Mouse (Mus musculus) limb, embryonic 14.5 days (tissue): Measurements from ENCODE around the gene Ehd4. TPM values are rescaled to one million over a fixed set of nuclear protein-coding genes. Genes with fewer than 3 reads are reported as not detected.

Experiments
- ATAC-seq: fragments of 200-750 bp; cut with Nextera tagmentation; 2 replicates; pipeline ENCODE4 v1.8.0; 2017; ENCODE audit warnings: low read depth, moderate number of reproducible peaks, moderate TSS enrichment; ENCODE audit not compliant: low FRiP score
- DNase-seq: peaks from one replicate; pipeline ENCODE4 v3.0.0-alpha.2; 2015; ENCODE audit warnings: low spot score
- H3K27ac ChIP-seq: fragments of 300-500 bp; sonication (generic); replicated peaks from 2 replicates; pipeline ENCODE4 v1.5.1; 2014; ENCODE audit warnings: low read depth, mild to moderate bottlenecking, low read length, moderate library complexity, mixed read lengths
- H3K27me3 ChIP-seq: fragments of 300-500 bp; sonication (generic); 2 replicates; pipeline ENCODE4 v1.6.1; 2014; ENCODE audit warnings: low read length, mixed read lengths; ENCODE audit not compliant: control insufficient read depth, insufficient read depth
- H3K36me3 ChIP-seq: fragments of 300-500 bp; sonication (generic); 2 replicates; pipeline ENCODE4 v1.6.1; 2014; ENCODE audit warnings: mild to moderate bottlenecking, low read length, moderate library complexity, mixed read lengths; ENCODE audit not compliant: control insufficient read depth, insufficient read depth
- H3K4me1 ChIP-seq: fragments of 300-500 bp; sonication (generic); 2 replicates; pipeline ENCODE4 v1.6.1; 2014; ENCODE audit warnings: antibody characterized with exemption, low read length, mixed read lengths; ENCODE audit not compliant: control insufficient read depth, insufficient read depth
- H3K4me2 ChIP-seq: fragments of 300-500 bp; sonication (generic); replicated peaks from 2 replicates; pipeline ENCODE4 v1.6.1; 2014; ENCODE audit warnings: low read depth, mild to moderate bottlenecking, low read length, moderate library complexity; ENCODE audit not compliant: severe bottlenecking
- H3K4me3 ChIP-seq: fragments of 300-500 bp; sonication (generic); replicated peaks from 2 replicates; pipeline ENCODE4 v1.5.1; 2014; ENCODE audit warnings: low read length
- H3K9ac ChIP-seq: fragments of 300-500 bp; sonication (generic); 2 replicates; pipeline ENCODE4 v1.6.1; 2014; ENCODE audit warnings: mild to moderate bottlenecking, low read depth, low read length, moderate library complexity; ENCODE audit not compliant: severe bottlenecking
- H3K9me3 ChIP-seq: fragments of 300-500 bp; sonication (generic); 2 replicates; pipeline ENCODE4 v1.6.1; 2016; ENCODE audit warnings: low read length; ENCODE audit not compliant: control insufficient read depth
- POLR2A ChIP-seq: fragments of 200-500 bp; IDR thresholded peaks from 2 replicates; pipeline ENCODE4 v1.8.0; 2012; ENCODE audit warnings: inconsistent platforms, mild to moderate bottlenecking, moderate library complexity, borderline replicate concordance; ENCODE audit not compliant: insufficient read depth, insufficient read length; ENCODE audit errors: extremely low read depth
- WGBS: fragments of 180-500 bp; shearing (Covaris S2); extraction: QIAGEN DNeasy Blood & Tissue Kit; methylation state at CpG from one replicate; pipeline ENCODE4 v1.1.7; 2014; 5-methylcytosine and 5-hydroxymethylcytosine counted together
- polyA plus RNA-seq, 2 experiments: library from polyadenylated mRNA; depleted of rRNA in 1 of 2; stranded (reverse) in 1 of 2; unstranded in 1 of 2; fragments of >200 nt; fragmentation: Nextera tagmentation in 1 of 2; extraction: Ambion mirVana in 1 of 2; gene quantifications; 2 replicates each; pipeline versions ENCODE4 v1.2.1 to v1.2.3; 2012 to 2014

Gene Ehd4
- polyA plus RNA-seq, 2 experiments = 19.7 to 51.0 TPM

DNA sequence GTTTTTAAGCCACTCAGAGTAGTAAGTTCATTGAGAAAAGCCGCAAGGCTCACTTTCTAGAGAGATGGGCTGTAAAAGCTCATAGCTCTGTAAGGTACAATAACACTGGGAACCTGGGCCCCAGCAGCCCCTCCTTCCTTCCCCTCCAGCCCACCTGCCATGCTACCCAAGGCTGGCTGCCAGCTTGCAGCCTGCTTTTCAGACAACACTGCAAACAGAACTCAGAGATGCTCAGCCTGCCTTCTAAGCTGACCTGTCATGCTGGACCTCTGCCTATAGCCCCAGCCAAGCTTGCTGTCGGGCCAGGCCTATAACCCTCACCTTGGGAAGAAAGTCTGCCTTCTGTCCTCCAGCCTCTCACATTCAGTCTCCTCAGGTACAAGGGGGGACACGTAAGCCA, 109.7 kb downstream of the Ehd4 start:
- Histone ChIP-seq H3K4me3 (no peak overlapping the region), H3K4me2 (0 out of 2 replicates have a peak overlapping the region, but pooled peaks have one; percentile 2), H3K27ac (peak overlapping the region; percentile 34), H3K4me1 (peaks cover 19% of the 10 kb centered on the region), H3K9me3 (no peaks in the 10 kb centered on the region), H3K27me3 (no peaks in the 10 kb centered on the region), H3K36me3 (peaks cover 24% of the 10 kb centered on the region), H3K9ac (no peak overlapping the region)
- no peak for TF ChIP-seq POLR2A
- DNase-seq = no peak
- ATAC-seq = 0 out of 2 replicates have a peak, but pooled peaks have one; percentile 10
- WGBS = 58% methylated on average over 3 of the region's 3 CpGs

DNA sequence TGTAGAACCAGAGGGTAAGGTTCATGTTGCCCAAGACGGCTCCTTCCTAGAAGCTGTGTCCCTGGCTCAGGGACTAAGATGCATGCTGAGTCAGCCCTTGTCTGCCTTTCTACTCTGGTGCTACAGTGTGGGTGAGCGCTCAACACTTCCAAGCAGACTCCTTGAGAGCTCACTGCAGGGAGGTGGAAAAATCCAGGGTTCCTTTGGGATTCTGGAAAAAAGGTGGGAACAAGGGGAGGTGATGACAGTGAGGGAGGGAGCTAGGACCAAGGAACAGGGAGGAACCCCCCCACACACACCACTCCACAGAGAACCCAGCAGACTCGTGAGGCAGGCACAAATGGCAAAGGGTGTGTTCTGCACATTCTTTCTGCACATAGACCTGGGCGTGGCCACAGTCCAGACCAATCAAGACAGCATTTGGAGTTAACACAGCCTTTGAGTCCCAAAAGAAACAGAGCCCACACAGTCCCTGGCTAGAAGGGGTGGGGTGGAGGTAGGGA, 110.3 kb downstream of the Ehd4 start:
- peak; percentile 80 for ATAC-seq
- no peaks in the 10 kb centered on the region for H3K27me3 ChIP-seq
- WGBS = 51% methylated on average over 4 of the region's 4 CpGs

DNA sequence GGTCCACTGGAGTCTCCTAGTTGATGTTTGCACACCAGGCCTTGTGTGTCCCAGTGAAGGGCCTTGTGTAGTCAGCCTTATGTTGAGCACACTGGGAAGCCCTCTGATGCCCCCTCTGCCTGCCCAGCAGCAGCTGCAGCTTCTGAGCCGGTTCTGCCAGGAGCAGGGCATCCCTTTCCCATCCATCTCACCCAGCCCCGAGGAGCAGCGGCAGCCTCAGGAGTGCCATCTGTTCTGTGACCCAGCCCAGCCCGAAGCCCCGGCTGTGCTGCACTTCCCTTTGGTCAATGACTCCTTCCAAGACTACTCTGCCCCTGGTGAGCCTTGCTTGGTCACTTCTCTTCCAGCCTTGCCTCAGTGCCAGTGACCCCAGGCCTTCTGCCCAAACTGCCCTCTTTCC, 113.4 kb downstream of the Ehd4 start:
- Histone ChIP-seq H3K4me3 (no peak overlapping the region), H3K27ac (no peak overlapping the region), H3K27me3 (no peaks in the 10 kb centered on the region), H3K9ac (no peak overlapping the region), H3K36me3 (peaks cover 61% of the 10 kb centered on the region), H3K4me2 (no peak overlapping the region), H3K4me1 (peaks cover 19% of the 10 kb centered on the region), H3K9me3 (no peaks in the 10 kb centered on the region)
- ATAC-seq (no peak), DNase-seq (no peak)
- no peak for TF ChIP-seq POLR2A
- WGBS = 90% methylated on average over 5 of the region's 5 CpGs

More for the DNA sequence above, 110.3 kb downstream of the Ehd4 start:
- H3K4me2 ChIP-seq = 0 out of 2 replicates have a peak overlapping the region, but pooled peaks have one; percentile 2
- no peak for TF ChIP-seq POLR2A
- no peak overlapping the region for H3K4me3 ChIP-seq
- H3K4me1 ChIP-seq = peaks cover 19% of the 10 kb centered on the region
- H3K9me3 ChIP-seq = no peaks in the 10 kb centered on the region
- H3K36me3 ChIP-seq = peaks cover 29% of the 10 kb centered on the region
- peak; percentile 64 for DNase-seq
- no peak overlapping the region for H3K9ac ChIP-seq
- peak overlapping the region; percentile 34 for H3K27ac ChIP-seq

Other genes starting within 250 kb of the Ehd4 start
- 26.2 and 33.1 TPM in 2 replicates for gene Mapkbp1, start 181.9 kb downstream of the Ehd4 start, polyA plus RNA-seq (2012; rRNA removed)
- gene Mapkbp1, start 181.9 kb downstream of the Ehd4 start, polyA plus RNA-seq (2014; fragmentation: Nextera tagmentation; extraction: Ambion mirVana) = 4.2 and 4.9 TPM in 2 replicates
- gene Jmjd7, start 127.1 kb downstream of the Ehd4 start, polyA plus RNA-seq (2012; rRNA removed) = 20.2 and 24.9 TPM in 2 replicates
- gene Jmjd7, start 127.1 kb downstream of the Ehd4 start, polyA plus RNA-seq (2014; fragmentation: Nextera tagmentation; extraction: Ambion mirVana) = 26.1 and 28.2 TPM in 2 replicates
- gene Gm28042, start 127.1 kb downstream of the Ehd4 start, polyA plus RNA-seq (2012; rRNA removed) = 19.5 and 26.1 TPM in 2 replicates
- gene Gm28042, start 127.1 kb downstream of the Ehd4 start, polyA plus RNA-seq (2014; fragmentation: Nextera tagmentation; extraction: Ambion mirVana) = 3.0 and 4.6 TPM in 2 replicates
- gene Pla2g4b, start 121.2 kb downstream of the Ehd4 start, polyA plus RNA-seq (2012; rRNA removed) = 21.9 and 22.8 TPM in 2 replicates
- gene Pla2g4b, start 121.2 kb downstream of the Ehd4 start, polyA plus RNA-seq (2014; fragmentation: Nextera tagmentation; extraction: Ambion mirVana) = 1.7 and 1.9 TPM in 2 replicates
- gene Pla2g4e, start 90.7 kb upstream of the Ehd4 start, polyA plus RNA-seq (2012; rRNA removed) = 1.0 and 1.2 TPM in 2 replicates
- 0.54 and 2.1 TPM in 2 replicates for gene Pla2g4e, start 90.7 kb upstream of the Ehd4 start, polyA plus RNA-seq (2014; fragmentation: Nextera tagmentation; extraction: Ambion mirVana)
- gene Pla2g4d, start 134.6 kb upstream of the Ehd4 start, polyA plus RNA-seq (2012; rRNA removed) = 0.05 and 0.08 TPM in 2 replicates
- 0.08 and 0.15 TPM in 2 replicates for gene Pla2g4d, start 134.6 kb upstream of the Ehd4 start, polyA plus RNA-seq (2014; fragmentation: Nextera tagmentation; extraction: Ambion mirVana)
- gene Pla2g4f, start 159.6 kb upstream of the Ehd4 start, polyA plus RNA-seq (2012; rRNA removed) = 3.0 and 3.6 TPM in 2 replicates
- 2.8 and 5.5 TPM in 2 replicates for gene Pla2g4f, start 159.6 kb upstream of the Ehd4 start, polyA plus RNA-seq (2014; fragmentation: Nextera tagmentation; extraction: Ambion mirVana)
- gene Vps39, start 198.5 kb upstream of the Ehd4 start, polyA plus RNA-seq (2012; rRNA removed) = 36.1 and 48.1 TPM in 2 replicates
- gene Vps39, start 198.5 kb upstream of the Ehd4 start, polyA plus RNA-seq (2014; fragmentation: Nextera tagmentation; extraction: Ambion mirVana) = 26.1 and 29.3 TPM in 2 replicates
- gene Ganc, start 249.3 kb upstream of the Ehd4 start, polyA plus RNA-seq (2012; rRNA removed) = 7.8 and 9.4 TPM in 2 replicates
- 6.8 and 8.1 TPM in 2 replicates for gene Ganc, start 249.3 kb upstream of the Ehd4 start, polyA plus RNA-seq (2014; fragmentation: Nextera tagmentation; extraction: Ambion mirVana)
- 23.2 and 26.3 TPM in 2 replicates for gene Tmem87a, start 249.5 kb upstream of the Ehd4 start, polyA plus RNA-seq (2012; rRNA removed)
- 11.3 and 12.6 TPM in 2 replicates for gene Tmem87a, start 249.5 kb upstream of the Ehd4 start, polyA plus RNA-seq (2014; fragmentation: Nextera tagmentation; extraction: Ambion mirVana)